Mouse (Mus musculus): ENCODE results near the gene Lipk. TPM values are rescaled to one million over a fixed set of nuclear protein-coding genes. Genes with fewer than 3 reads are reported as not detected.

The Lipk gene
- polyA plus RNA-seq (2014; fragmentation: Illumina TruSeq; extraction: RNeasy Lipid Tissue Mini Kit (QIAGEN cat#74804); ENCODE audit: low read depth, low replicate concordance) = not detected

GRCm38 (mm10) chr19:34008002-34008401 lies at the start of gene Lipk:
Gene Lipk, plus strand, starts transcription at chr19:34008290.

DNA sequence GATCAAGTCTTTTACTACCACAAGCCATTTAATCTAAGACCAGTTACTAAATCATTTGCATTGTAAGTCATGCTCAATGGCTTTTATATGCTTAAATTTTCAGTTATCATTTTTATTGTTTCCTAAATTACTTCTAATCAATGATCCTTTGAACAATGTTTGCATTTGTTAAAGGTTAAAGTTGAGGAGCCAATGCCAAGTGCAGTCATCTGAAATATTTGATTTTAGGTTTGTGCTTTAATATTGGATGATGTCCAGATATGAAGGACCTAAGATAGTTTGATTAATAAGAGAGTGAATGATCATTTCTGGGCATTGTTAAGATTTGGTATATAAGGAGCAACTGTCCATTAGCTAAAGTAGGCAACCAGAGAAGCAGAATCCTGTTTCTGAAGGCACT lies 47.2 kb upstream of the Lipk start, which contains the start of gene Lipf:
TSS of gene Lipf (plus strand) at position 301 of the 400 bp plus-strand sequence.

GRCm38 (mm10) chr19:34066779-34067472 lies 58.8 kb downstream of the Lipk start, which contains the start of gene Lipn:
Gene Lipn, plus strand, starts transcription at chr19:34067358.

Other genes starting within 250 kb of the Lipk start
- 81.1 TPM for gene Lipo3, start 246.3 kb upstream of the Lipk start, polyA plus RNA-seq (2014; fragmentation: Illumina TruSeq; extraction: RNeasy Lipid Tissue Mini Kit (QIAGEN cat#74804); ENCODE audit: low read depth, low replicate concordance)
- not detected for gene Lipo1, start 220.8 kb upstream of the Lipk start, polyA plus RNA-seq (2014; fragmentation: Illumina TruSeq; extraction: RNeasy Lipid Tissue Mini Kit (QIAGEN cat#74804); ENCODE audit: low read depth, low replicate concordance)
- gene Lipf, start 47.1 kb upstream of the Lipk start, polyA plus RNA-seq (2014; fragmentation: Illumina TruSeq; extraction: RNeasy Lipid Tissue Mini Kit (QIAGEN cat#74804); ENCODE audit: low read depth, low replicate concordance) = not detected
- gene Lipn, start 59.1 kb downstream of the Lipk start, polyA plus RNA-seq (2014; fragmentation: Illumina TruSeq; extraction: RNeasy Lipid Tissue Mini Kit (QIAGEN cat#74804); ENCODE audit: low read depth, low replicate concordance) = not detected
- not detected for gene Lipm, start 92.6 kb downstream of the Lipk start, polyA plus RNA-seq (2014; fragmentation: Illumina TruSeq; extraction: RNeasy Lipid Tissue Mini Kit (QIAGEN cat#74804); ENCODE audit: low read depth, low replicate concordance)
- gene Ankrd22, start 157.8 kb downstream of the Lipk start, polyA plus RNA-seq (2014; fragmentation: Illumina TruSeq; extraction: RNeasy Lipid Tissue Mini Kit (QIAGEN cat#74804); ENCODE audit: low read depth, low replicate concordance) = not detected
- gene Stambpl1, start 183.9 kb downstream of the Lipk start, polyA plus RNA-seq (2014; fragmentation: Illumina TruSeq; extraction: RNeasy Lipid Tissue Mini Kit (QIAGEN cat#74804); ENCODE audit: low read depth, low replicate concordance) = 9.3 TPM
- gene Acta2, start 247.3 kb downstream of the Lipk start, polyA plus RNA-seq (2014; fragmentation: Illumina TruSeq; extraction: RNeasy Lipid Tissue Mini Kit (QIAGEN cat#74804); ENCODE audit: low read depth, low replicate concordance) = 9.2 TPM

Data from adrenal gland, adult 10 weeks (tissue).